Mouse (Mus musculus) left cerebral cortex, postnatal 10 days (tissue): ENCODE measurements around the gene Fgd6. TPM values are rescaled to one million over a fixed set of nuclear protein-coding genes. Genes with fewer than 3 reads are reported as not detected.
A peak's percentile ranks its signal among the peaks of the same experiment; 100 is the strongest.

Source experiments
- DNase-seq, 2 experiments: peaks; one replicate each; pipeline ENCODE4 v3.0.0; 2021 to 2022; ENCODE audit warnings: low spot score in 2 of 2, mixed read lengths in 1 of 2; ENCODE audit errors: extremely low spot score in 1 of 2
- intact Hi-C: fragments of 180-260 bp; cut with DNase I; formaldehyde crosslinking; loops from one replicate; pipeline ENCODE4 v1.15.1; 2025
- total RNA-seq, 2 experiments: library from RNA; stranded (reverse); gene quantifications; 2 replicates each; pipeline ENCODE4 v1.2.3; 2021

Gene Fgd6
- total RNA-seq, 2 experiments from 2014 or later = 5.7 to 6.4 TPM

GRCm38 (mm10) chr10:94080740-94081139, 44.9 kb downstream of the Fgd6 start:
- DNase-seq = no peak
- intact Hi-C loops = no loop called here

- no peak for DNase-seq
These were observed 46.4 kb downstream of the Fgd6 start for GRCm38 (mm10) chr10:94082040-94082734.

GRCm38 (mm10) chr10:94086315-94086714, 50.5 kb downstream of the Fgd6 start:
- peak in 1 of 2 experiments; percentile 20 for DNase-seq
- intact Hi-C loops = loop anchor here (5.0 kb wide), 1 partner anchor 49 kb away; the partner anchor contains the start of genes Fgd6 and Vezt

More at GRCm38 (mm10) chr10:94082040-94082734, 46.4 kb downstream of the Fgd6 start:
- intact Hi-C loops = no loop called here

- no peak for DNase-seq
- intact Hi-C loops = loop anchor here (5.0 kb wide), 1 partner anchor 50 kb away; the partner anchor contains the start of genes Fgd6 and Vezt
These were observed 51.7 kb downstream of the Fgd6 start for GRCm38 (mm10) chr10:94087367-94088077.

GRCm38 (mm10) chr10:94090032-94090431, 54.2 kb downstream of the Fgd6 start:
- no peak for DNase-seq
- intact Hi-C loops = no loop called here

GRCm38 (mm10) chr10:94093534-94093933, 57.7 kb downstream of the Fgd6 start:
- intact Hi-C loops = no loop called here
- no peak for DNase-seq

- intact Hi-C loops = no loop called here
- DNase-seq = no peak
These were observed 60.1 kb downstream of the Fgd6 start for GRCm38 (mm10) chr10:94095743-94096465.

- intact Hi-C loops = no loop called here
- no peak for DNase-seq
These were observed 61.5 kb downstream of the Fgd6 start for GRCm38 (mm10) chr10:94097081-94097845.

GRCm38 (mm10) chr10:94098100-94098499, 62.3 kb downstream of the Fgd6 start:
- DNase-seq = no peak
- intact Hi-C loops = no loop called here

- intact Hi-C loops = no loop called here
These were observed 69.7 kb downstream of the Fgd6 start for GRCm38 (mm10) chr10:94105498-94105897.

GRCm38 (mm10) chr10:94107168-94107567, 71.4 kb downstream of the Fgd6 start:
- intact Hi-C loops = no loop called here

More at GRCm38 (mm10) chr10:94105498-94105897, 69.7 kb downstream of the Fgd6 start:
- no peak for DNase-seq

GRCm38 (mm10) chr10:94107607-94108006, 71.8 kb downstream of the Fgd6 start:
- intact Hi-C loops = no loop called here
- DNase-seq = no peak

More at GRCm38 (mm10) chr10:94107168-94107567, 71.4 kb downstream of the Fgd6 start:
- DNase-seq = no peak

GRCm38 (mm10) chr10:94108791-94109190, 73.0 kb downstream of the Fgd6 start:
- intact Hi-C loops = no loop called here

GRCm38 (mm10) chr10:94110834-94111754, 75.3 kb downstream of the Fgd6 start:
- DNase-seq = no peak
- intact Hi-C loops = loop anchor here (5.0 to 10.0 kb wide), 2 partner anchors 59 to 286 kb away; no protein-coding TSS in a partner anchor

More at GRCm38 (mm10) chr10:94108791-94109190, 73.0 kb downstream of the Fgd6 start:
- no peak for DNase-seq

GRCm38 (mm10) chr10:94112207-94112606, 76.4 kb downstream of the Fgd6 start:
- intact Hi-C loops = loop anchor here (5.0 to 10.0 kb wide), 2 partner anchors 60 to 287 kb away; no protein-coding TSS in a partner anchor
- peak in 1 of 2 experiments; percentile 20 for DNase-seq

- intact Hi-C loops = loop anchor here (1.0 to 10.0 kb wide), 2 partner anchors 80 to 291 kb away; partner anchors contain the start of gene Fgd6
- peak; percentile 83 for DNase-seq
These were observed 80.2 kb downstream of the Fgd6 start for GRCm38 (mm10) chr10:94115893-94116599.
